Mouse (Mus musculus) midbrain, embryonic 11.5 days (tissue): ENCODE data around the gene Col9a3. TPM values are rescaled to one million over a fixed set of nuclear protein-coding genes. Genes with fewer than 3 reads are reported as not detected.

Source experiments
- ATAC-seq: fragments of 200-750 bp; cut with Nextera tagmentation; 2 replicates; pipeline ENCODE4 v1.8.0; 2017; ENCODE audit warnings: moderate TSS enrichment, moderate library complexity; ENCODE audit not compliant: low FRiP score
- DNase-seq: peaks from one replicate; pipeline ENCODE4 v3.0.0; 2015; ENCODE audit warnings: low spot score; ENCODE audit errors: missing footprints
- H3K27ac ChIP-seq: fragments of 300-500 bp; sonication (generic); 2 replicates; pipeline ENCODE4 v1.5.1; 2014; ENCODE audit warnings: low read depth, low read length
- H3K27me3 ChIP-seq: fragments of 300-500 bp; sonication (generic); 2 replicates; pipeline ENCODE4 v1.6.1; 2014; ENCODE audit warnings: mild to moderate bottlenecking, low read length, moderate library complexity, mixed read lengths; ENCODE audit not compliant: control insufficient read depth, insufficient read depth
- H3K36me3 ChIP-seq: fragments of 300-500 bp; sonication (generic); 2 replicates; pipeline ENCODE4 v1.6.1; 2014; ENCODE audit warnings: mild to moderate bottlenecking, low read length, moderate library complexity, mixed read lengths; ENCODE audit not compliant: control insufficient read depth, insufficient read depth
- H3K4me1 ChIP-seq: fragments of 300-500 bp; sonication (generic); 2 replicates; pipeline ENCODE4 v1.6.1; 2014; ENCODE audit warnings: low read length; ENCODE audit not compliant: control insufficient read depth, insufficient read depth
- H3K4me2 ChIP-seq: fragments of 300-500 bp; sonication (generic); 2 replicates; pipeline ENCODE4 v1.6.1; 2014; ENCODE audit warnings: mild to moderate bottlenecking, moderate library complexity
- H3K4me3 ChIP-seq: fragments of 300-500 bp; sonication (generic); 2 replicates; pipeline ENCODE4 v1.5.1; 2014; ENCODE audit warnings: low read depth, low read length
- H3K9ac ChIP-seq: fragments of 300-500 bp; sonication (generic); 2 replicates; pipeline ENCODE4 v1.6.1; 2014; ENCODE audit warnings: low read length
- H3K9me3 ChIP-seq: fragments of 300-500 bp; sonication (generic); 2 replicates; pipeline ENCODE4 v1.6.1; 2016; ENCODE audit warnings: low read length; ENCODE audit not compliant: control insufficient read depth
- WGBS: fragments of 180-500 bp; shearing (Covaris S2); extraction: QIAGEN DNeasy Blood & Tissue Kit; methylation state at CpG from one replicate; pipeline ENCODE4 v1.1.7; 2014; 5-methylcytosine and 5-hydroxymethylcytosine counted together
- polyA plus RNA-seq: library from polyadenylated mRNA; unstranded; fragments of >200 nt; fragmentation: Nextera tagmentation; extraction: Ambion mirVana; gene quantifications from 2 replicates; pipeline ENCODE4 v1.2.1, GENCODE M21; 2014

Col9a3 gene
- polyA plus RNA-seq, 1 experiment from 2014 or later: 3.0 TPM

DNA sequence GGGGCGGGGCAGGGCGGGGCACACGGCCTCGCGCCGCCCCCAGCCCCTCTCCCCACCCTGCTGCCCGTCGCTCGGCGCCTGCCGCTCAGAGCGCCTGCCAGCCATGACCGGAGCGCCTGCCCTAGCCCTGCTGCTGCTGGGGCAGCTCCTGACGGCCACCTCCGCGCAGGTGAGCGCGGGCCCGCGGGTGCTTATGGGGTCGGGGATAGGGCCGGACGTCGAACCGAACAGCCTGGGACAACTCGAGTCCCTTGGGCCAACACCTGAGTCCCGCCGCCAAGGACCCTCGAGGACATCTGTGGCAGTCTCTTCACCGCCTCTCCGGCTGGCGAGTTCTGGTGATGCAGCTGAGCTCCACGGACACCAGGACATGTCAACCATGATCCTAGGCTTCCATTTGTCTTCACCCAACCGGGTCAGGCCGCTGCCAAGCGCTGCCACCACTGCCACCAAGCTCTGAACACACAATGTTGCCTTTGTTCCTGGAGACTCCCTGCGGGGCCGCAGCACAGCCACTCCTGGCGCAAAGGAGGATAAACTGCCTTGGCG, 641 bp downstream of the Col9a3 start:
- Histone ChIP-seq H3K9ac (0 out of 2 replicates have a peak overlapping the region, but pooled peaks have one; percentile 31), H3K36me3 (peaks cover 13% of the 10 kb centered on the region), H3K4me1 (peaks cover 6% of the 10 kb centered on the region; the same call in 1 of the 2 replicates), H3K27ac (no peak overlapping the region), H3K4me2 (peak overlapping the region; percentile 44), H3K9me3 (no peaks in the 10 kb centered on the region), H3K27me3 (peaks cover 18% of the 10 kb centered on the region), H3K4me3 (peak overlapping the region; percentile 20)
- WGBS: under 1% methylated on average over 40 of the region's 41 CpGs
- DNase-seq (no peak), ATAC-seq (peak; percentile 40; the same call in 1 of the 2 replicates)

DNA sequence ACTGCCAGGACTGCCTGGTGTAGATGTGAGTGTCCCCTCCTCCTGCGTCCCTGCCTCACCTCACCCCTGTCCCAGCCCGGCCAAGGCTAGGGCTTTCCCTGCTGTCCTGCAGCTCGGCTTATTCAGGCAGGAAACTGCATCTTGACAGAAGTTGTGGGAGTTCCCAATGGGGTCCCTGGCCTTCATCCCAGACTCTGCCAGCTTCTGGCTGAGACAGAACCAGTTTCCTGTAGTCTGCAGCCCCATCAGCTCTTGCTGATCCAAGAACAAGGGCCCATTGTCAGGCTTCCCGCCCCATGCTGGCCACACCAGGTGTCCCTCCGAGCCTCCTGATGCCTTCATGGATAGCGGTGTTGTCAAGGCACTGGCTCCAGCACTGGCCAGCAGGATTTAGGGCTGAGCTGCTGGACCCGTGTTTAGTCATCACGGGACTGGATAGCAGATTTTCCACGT, 3.0 kb downstream of the Col9a3 start:
- Histone ChIP-seq H3K36me3 (no peaks in the 10 kb centered on the region), H3K4me3 (no peak overlapping the region), H3K27ac (no peak overlapping the region), H3K9me3 (no peaks in the 10 kb centered on the region), H3K27me3 (peaks cover 18% of the 10 kb centered on the region), H3K4me1 (peaks cover 6% of the 10 kb centered on the region; the same call in 1 of the 2 replicates), H3K9ac (no peak overlapping the region), H3K4me2 (no peak overlapping the region)
- DNase-seq (no peak), ATAC-seq (no peak)
- WGBS: 12% methylated on average over 8 of the region's 9 CpGs

DNA sequence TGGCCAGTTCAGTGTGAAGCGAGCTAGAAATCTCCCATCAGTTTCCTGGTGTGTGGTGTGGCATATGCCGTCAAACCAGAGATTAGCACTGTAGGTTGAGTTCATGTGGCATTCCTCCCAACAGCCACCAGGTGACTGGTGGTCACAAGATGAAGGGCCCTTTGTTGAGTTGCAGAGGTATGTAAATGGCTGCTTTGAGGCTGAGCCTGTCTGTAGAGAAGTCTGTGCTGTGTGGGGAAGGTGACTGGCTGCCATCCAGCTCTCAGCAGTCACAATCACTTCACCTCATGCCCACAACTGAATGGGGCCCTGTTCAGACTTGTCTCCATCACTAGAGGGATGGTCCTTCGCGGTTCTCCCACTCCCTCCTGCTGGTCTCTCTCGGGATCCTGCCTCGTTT, 7.2 kb downstream of the Col9a3 start:
- no peak for DNase-seq
- H3K9ac ChIP-seq: no peak overlapping the region
- 61% methylated on average over 6 of the region's 6 CpGs for WGBS

DNA sequence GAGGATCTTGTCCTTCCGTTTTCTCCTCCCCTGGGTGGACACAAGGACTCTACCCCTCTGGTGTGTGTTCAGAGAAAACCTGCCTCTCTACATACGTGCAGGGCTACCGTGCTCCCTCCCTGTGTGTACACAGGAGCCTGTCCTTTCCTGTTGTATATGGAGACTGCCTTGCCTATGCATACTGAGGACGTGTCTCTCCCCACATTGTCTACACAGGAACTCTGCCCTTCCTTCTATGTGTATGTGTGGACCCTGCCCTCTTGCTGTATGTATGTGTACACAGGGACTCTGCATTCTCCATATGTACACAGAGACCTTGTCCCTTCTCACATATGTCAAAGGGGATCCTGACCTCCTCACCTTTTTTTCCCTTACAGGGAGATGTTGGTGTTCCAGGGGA, 12.7 kb downstream of the Col9a3 start:
- Histone ChIP-seq H3K9me3 (no peaks in the 10 kb centered on the region), H3K4me3 (no peak overlapping the region), H3K4me1 (no peaks in the 10 kb centered on the region), H3K4me2 (no peak overlapping the region), H3K27me3 (no peaks in the 10 kb centered on the region), H3K36me3 (no peaks in the 10 kb centered on the region), H3K9ac (no peak overlapping the region; the same call in 1 of the 2 replicates), H3K27ac (no peak overlapping the region)
- 83% methylated on average over 4 of the region's 4 CpGs for WGBS
- no peak for ATAC-seq
- no peak for DNase-seq

More for the DNA sequence above, 7.2 kb downstream of the Col9a3 start:
- Histone ChIP-seq H3K4me1 (no peaks in the 10 kb centered on the region), H3K36me3 (no peaks in the 10 kb centered on the region), H3K27ac (no peak overlapping the region), H3K9me3 (no peaks in the 10 kb centered on the region), H3K4me2 (no peak overlapping the region), H3K27me3 (no peaks in the 10 kb centered on the region), H3K4me3 (no peak overlapping the region)
- no peak for ATAC-seq

DNA sequence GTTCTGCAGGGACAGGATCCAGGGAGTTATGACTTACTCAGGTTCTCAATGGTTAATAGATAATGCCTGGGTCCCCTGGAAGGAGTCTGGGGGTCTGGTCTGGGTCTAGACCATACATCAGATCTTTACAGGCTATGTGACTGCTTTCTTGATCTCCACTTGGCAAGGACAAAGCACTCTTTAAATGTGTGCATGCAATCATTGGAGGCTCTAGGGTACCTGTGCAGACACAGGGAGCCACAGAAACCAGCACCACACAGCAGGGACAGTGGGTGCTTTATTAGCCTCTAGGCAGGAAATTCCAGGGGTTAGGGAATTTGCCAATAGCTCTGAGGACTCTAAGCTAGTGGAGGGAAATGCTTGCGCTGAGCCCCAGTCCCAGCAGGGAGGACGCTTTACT, 14.3 kb downstream of the Col9a3 start:
- Histone ChIP-seq H3K36me3 (no peaks in the 10 kb centered on the region), H3K9ac (no peak overlapping the region), H3K4me2 (no peak overlapping the region), H3K27me3 (no peaks in the 10 kb centered on the region), H3K27ac (no peak overlapping the region), H3K4me3 (no peak overlapping the region), H3K9me3 (no peaks in the 10 kb centered on the region), H3K4me1 (no peaks in the 10 kb centered on the region)
- WGBS: 81% methylated on average over 2 of the region's 2 CpGs
- DNase-seq (no peak), ATAC-seq (no peak)

DNA sequence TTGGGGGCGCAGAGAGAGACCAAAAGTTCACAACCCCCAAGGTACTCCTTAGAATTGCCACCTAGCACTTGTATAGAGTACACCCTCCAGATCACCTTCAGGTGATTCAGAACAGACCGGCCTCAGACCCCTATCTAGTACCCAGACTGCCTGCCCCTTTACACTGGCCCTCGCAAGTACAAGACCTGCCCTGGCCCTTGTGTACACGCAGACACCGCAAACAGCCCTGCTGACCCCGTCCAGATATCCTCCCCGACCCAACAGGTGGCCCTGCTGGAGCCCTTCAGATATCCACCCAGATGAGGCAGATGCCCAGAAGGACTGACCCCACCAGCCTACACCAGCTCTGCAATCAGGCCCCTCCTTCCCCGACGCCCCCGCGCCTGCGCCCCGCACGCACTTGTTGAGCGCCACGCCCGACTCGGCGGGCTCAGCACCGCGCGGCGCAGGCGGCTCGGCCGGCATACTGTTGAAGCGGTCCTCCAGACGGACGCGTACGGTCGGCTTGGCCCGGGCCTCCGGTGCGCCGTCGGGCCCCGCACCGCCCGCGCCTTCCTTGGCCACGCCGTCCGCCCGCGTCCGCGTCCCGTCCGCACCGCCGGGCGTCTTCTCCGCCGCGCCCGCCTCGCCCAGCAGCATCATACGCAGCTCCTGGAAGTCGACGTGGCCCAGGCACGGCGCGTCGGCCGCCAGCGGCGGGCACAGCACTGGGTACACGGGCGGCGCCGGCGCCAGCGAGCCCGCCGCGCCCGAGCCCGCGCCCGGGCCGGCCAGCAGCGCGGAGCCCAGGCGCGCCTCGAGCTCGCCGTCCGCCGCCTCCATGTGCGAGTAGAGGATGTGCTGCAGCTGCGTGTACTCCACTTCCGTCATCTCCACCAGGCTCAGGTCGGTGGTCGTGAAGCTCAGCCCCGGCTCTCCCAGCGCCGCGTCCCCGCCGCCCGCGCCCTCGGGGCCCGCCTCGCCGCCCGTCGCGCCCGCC, 44.3 kb downstream of the Col9a3 start:
- Histone ChIP-seq H3K27me3 (peaks cover 26% of the 10 kb centered on the region), H3K4me1 (no peaks in the 10 kb centered on the region), H3K4me3 (peak overlapping the region; percentile 29), H3K27ac (no peak overlapping the region), H3K9me3 (peaks cover 15% of the 10 kb centered on the region), H3K4me2 (peak overlapping the region; percentile 30), H3K9ac (no peak overlapping the region), H3K36me3 (no peaks in the 10 kb centered on the region)
- DNase-seq (peak; percentile 86), ATAC-seq (0 out of 2 replicates have a peak, but pooled peaks have one; percentile 38)
- 3% methylated on average over 108 of the region's 112 CpGs for WGBS

DNA sequence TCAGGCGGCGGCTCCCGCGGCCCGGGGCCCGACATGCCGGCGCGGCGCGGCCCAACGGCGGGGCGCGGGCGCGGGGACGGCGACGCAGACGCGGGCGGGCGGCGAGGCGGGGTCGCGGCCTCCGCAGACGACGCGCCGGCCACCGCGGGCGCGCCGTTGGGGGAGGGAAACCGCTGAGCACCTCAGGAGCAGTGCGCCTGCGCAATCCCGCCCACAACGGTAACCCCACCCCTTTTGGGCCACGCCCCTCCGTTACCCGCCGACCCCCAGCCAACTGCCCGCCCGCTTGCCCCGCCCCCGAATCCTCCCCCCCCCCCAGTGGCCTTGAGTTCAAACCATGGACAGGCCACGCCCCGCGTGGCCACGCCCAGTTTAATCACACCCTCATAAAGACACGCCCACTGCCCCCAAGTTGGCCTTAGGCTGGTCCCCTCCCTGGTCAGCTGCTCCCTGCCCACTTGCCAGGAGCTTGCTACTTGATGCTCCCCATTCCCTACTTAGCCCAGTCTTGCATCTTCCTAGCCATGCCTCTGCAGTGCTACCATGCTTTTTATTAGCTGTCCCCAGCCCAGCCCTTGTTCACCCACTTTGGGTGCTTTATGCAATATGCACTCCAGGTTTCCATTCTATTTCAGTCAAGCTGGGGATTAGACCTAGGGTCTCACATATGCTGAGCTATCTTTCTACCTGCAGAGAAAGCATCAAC, 45.1 kb downstream of the Col9a3 start, which contains the start of gene Tcfl5:
Gene Tcfl5, minus strand, starts transcription at position 154 of the 706 bp plus-strand sequence.
- peak within 1 kb of the TSS; percentile 30 for H3K4me2 ChIP-seq
- no peaks in the 10 kb centered on the region for H3K4me1 ChIP-seq
- peak within 1 kb of the TSS; percentile 29 for H3K4me3 ChIP-seq
- no peaks in the 10 kb centered on the region for H3K36me3 ChIP-seq
- H3K9ac ChIP-seq: no peak within 1 kb of the TSS
- H3K27ac ChIP-seq: no peak within 1 kb of the TSS
- ATAC-seq: no peak
- peak; percentile 76 for DNase-seq
- WGBS: 3% methylated on average over 36 of the region's 56 CpGs
- H3K9me3 ChIP-seq: peaks cover 15% of the 10 kb centered on the region
- H3K27me3 ChIP-seq: peaks cover 26% of the 10 kb centered on the region

DNA sequence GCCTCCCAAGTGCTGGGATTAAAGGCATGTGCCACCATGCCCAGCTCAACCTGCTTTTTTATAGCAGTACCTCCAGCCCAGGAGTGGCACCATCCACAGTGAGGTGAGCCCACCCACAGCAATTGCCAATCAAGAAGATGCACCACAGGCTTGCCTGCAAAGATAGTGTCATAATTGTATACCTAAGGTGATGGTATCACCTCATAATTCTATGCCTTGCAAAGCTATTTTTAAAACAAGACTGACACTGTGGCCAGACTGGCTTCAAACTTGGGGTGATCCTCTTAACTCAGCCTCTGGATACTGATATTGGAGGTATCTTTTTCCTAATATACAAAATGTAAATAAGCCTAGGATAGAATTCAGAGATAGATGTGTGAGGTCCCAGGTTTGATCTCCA, 46.0 kb downstream of the Col9a3 start:
- Histone ChIP-seq H3K27me3 (peaks cover 26% of the 10 kb centered on the region), H3K4me2 (no peak overlapping the region), H3K9ac (no peak overlapping the region), H3K4me3 (no peak overlapping the region), H3K4me1 (no peaks in the 10 kb centered on the region), H3K9me3 (peaks cover 15% of the 10 kb centered on the region), H3K27ac (no peak overlapping the region), H3K36me3 (no peaks in the 10 kb centered on the region)
- DNase-seq: peak; percentile 77
- ATAC-seq: no peak
